Mouse (Mus musculus) layer of hippocampus, postnatal 36 days (tissue): ENCODE data around the gene Myom3. TPM values are rescaled to one million over a fixed set of nuclear protein-coding genes. Genes with fewer than 3 reads are reported as not detected.

Experiments
- DNase-seq, 2 experiments: peaks; one replicate each; pipeline ENCODE4 v3.0.0; 2022
- total RNA-seq, 2 experiments: library from RNA; stranded (reverse); gene quantifications; 2 replicates each; pipeline ENCODE4 v1.2.3; 2021

Myom3 gene
- total RNA-seq, 2 experiments from 2014 or later, result 0.60 to 0.71 TPM

DNA sequence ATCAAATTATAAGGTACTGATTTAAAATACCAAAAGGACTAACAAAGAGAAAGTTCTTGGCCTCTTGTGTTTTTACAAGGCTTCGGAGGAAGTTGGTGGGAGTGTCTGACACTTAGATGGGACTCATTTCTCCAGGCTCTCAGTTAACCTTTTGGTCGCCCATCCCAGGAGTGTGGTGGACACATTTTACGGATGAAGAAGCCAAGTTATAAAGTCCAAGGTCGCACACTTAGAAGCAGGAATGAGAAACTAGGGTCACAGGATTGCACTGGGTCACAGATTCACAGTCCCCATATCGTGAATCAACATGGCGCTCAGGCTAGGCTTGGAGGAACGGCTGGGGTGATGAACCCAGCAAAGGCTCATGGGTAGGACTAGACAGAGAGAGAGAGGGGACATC is 2.1 kb downstream of the Myom3 start:
- no peak for DNase-seq

DNA sequence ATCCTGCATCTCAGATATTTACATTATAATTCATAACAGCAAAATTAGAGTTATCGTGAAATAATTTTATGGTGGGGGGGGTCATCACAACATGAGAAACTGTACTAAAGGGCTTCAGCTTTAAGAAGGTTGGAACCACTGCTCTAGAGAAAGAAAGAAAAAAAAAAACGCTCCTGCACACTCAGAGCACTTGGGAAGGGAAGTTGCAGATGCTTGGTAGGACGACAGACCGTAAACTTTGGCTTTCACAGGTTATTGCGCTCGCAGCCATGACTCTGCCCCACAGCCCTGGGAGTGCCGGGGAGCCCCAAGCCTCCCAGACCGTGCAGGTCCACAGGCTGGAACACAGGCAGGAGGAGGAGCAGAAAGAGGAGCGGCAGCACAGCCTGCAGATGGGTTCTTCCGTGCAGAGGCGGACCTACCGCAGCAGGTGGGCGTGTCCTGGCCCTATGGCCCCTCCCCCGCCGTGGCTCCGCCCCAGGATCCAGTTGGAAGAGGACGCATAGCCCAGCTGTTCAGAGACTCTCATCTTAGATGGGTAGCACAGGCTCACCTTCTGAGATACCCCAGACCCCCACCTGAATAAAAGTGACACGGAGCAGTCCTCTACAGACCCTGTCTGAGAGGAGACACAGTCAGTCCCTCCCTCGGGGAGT is 2.9 kb downstream of the Myom3 start:
- peak; percentile 15 to 22 for DNase-seq

DNA sequence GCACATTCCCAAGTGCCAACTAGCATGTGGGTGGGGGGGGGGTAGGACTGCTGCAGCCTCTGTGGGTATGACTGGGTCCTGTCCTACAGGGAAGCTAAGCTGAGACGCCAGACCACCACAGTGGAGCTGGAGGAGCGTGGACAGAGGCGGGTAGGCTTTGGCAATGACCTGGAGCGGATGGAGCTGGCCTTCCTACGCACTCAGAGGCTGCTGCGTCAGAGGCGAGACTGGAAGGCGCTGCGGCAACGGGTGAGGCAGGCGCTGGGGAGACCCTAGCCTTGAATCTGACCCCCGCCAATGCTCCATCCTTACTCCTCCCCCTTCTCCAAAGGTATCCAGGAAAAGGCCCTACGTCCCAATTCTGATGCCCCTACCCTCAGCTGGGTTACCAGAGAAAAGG is 5.2 kb downstream of the Myom3 start:
- DNase-seq, result no peak

- no peak for DNase-seq
These were observed 6.2 kb downstream of the Myom3 start for GRCm38 (mm10) chr4:135765707-135766106.

GRCm38 (mm10) chr4:135766976-135767375 is 7.5 kb downstream of the Myom3 start:
- DNase-seq, result no peak

DNA sequence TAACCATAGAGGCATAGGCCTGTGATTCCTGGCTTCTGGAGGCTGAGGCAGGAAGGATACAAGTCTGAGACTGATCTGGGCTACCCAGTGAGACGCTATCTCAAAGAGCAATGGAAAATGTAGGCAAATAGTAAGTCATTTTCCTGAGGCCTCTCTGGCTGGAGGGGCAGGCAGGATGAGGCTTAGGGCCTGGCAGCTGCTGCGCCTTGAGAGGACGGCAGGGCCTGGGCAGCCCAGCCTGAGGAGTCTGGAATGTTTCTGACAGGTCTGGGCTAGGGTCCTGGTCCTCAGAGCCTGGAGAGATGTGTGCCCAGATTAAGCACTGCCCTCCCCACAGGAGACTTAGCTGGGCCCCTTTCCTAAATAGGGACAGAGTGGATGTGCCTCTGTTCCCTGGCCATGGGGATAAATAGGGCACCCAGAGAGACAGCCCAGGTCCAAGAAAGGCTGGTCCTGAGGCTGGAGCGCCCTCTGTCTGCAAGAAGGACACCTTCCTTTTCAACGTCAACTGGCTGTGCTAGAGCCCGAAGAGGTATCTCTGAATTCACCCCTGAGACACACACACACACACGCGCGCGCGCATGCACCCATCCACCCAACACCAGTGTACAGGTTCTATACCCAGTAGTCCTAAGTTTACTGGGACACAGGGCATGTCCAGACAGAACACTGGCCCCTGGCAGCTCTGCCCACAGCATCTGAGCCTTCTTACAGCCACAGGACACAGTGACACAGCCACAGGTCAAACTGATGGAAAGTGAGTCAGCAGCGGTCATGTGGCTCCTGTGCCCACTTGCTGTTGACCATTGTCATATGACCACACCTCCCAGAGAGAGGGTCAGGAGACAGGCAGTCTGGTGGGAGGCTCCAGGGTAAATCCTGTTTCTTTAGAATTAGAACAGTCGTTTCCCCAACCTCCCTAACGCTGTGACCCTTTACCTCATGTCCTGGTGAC is 9.3 kb downstream of the Myom3 start:
- DNase-seq, result peak; percentile 14 to 19

- no peak for DNase-seq
These were observed 11.2 kb downstream of the Myom3 start for GRCm38 (mm10) chr4:135770611-135771305.

GRCm38 (mm10) chr4:135771592-135771991 is 12.1 kb downstream of the Myom3 start:
- no peak for DNase-seq

GRCm38 (mm10) chr4:135772671-135773070 is 13.2 kb downstream of the Myom3 start:
- DNase-seq, result no peak

DNA sequence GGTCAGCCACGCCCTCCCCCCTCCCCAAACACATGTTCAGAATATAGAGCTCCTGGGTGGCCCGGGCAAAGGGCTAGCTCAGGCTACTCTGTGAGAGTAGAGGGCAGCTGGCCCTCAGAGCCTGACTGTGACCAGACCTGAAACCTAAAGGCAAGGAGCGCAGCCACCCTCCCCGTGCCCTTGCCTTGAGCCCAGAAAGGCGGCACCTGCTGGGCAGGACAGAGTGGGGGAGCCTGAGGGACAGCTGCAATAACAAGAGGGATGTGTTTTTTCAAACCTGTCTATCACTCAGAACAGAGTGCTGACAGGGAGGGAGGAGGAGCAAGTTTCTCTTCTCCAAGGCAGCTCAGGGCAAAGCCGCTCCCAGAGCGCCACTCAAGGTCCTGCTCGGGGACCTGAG is 15.0 kb downstream of the Myom3 start:
- no peak for DNase-seq

GRCm38 (mm10) chr4:135776850-135777249 is 17.3 kb downstream of the Myom3 start:
- DNase-seq, result no peak

GRCm38 (mm10) chr4:135779661-135780060 is 20.1 kb downstream of the Myom3 start:
- DNase-seq, result no peak

DNA sequence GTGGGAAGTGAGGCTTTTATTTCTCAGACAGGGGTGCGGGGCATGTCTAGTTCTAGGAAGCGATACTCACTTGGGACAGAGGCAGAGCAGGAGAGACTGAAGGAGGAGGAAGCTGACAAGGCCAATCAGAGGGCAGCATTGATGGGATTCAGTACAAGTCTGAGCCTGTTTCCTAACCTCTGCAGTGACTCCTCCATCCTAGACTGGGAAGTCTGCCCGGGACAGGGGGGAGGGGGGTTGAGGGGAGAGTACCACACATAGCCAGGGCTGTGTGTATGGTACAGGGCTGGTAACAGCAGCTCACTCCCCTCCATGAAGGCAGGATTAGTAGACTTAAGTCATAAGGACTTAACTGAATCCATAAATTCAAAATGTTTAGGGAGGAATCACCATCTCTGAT is 20.7 kb downstream of the Myom3 start:
- no peak for DNase-seq

- no peak for DNase-seq
These were observed 21.8 kb downstream of the Myom3 start for GRCm38 (mm10) chr4:135781304-135781703.

DNA sequence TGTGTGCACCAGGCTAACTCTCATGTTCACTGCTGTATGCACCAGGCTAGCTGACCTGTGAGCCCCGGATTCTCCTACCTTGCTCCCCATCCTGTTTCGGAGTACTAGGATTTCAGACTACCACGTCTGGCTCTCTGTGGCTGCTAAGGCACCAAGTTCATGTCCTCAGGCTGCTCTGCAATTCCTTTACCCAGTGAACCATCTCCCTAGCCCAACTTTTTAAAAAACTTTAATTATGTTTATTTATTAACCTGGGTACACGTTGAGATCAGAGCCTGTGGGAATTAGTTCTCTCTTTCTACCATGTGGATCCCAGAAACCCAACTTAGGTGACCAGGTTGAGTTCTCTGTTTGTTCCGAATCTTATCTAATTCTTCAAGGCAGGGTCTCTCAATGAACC is 27.1 kb downstream of the Myom3 start:
- DNase-seq, result no peak

GRCm38 (mm10) chr4:135787271-135787670 is 27.8 kb downstream of the Myom3 start:
- no peak for DNase-seq

DNA sequence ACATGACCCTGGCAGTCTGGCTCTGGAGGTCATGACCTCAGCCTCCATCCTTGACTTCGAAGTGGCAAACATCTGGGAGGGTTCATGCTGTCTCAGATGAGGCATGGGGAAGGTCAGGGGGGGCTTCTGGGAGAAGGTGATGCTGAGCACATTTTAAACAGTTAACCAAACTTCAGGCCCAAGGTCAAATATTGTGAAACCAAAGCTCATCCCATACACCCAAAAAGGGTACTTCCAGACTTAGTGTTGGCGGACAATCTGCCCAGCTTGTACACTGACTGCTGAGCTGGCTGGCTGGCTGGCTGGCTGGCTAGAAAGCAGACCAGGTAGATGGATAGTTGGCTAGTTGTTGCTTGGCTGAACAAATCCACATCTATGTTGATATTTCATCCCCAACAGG is 29.6 kb downstream of the Myom3 start:
- DNase-seq, result no peak

DNA sequence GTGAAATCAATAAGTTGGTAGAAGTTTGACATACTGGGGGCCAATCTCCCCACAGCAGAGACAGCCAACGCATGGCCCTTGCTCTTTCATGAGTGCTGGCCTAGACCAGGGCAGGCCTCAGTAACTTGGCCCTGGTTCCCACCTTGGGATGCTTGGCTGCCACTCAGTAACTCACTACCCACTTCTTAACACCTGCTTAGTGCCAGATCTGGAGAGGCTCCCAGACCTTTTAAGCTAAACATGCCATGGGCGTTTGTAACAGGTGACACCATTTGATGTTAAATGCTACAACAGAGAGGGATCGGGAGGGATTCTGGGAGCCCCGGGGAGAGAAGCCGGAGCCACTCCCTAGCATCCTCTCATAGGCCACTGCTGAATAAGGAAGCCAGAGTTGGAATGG is 33.3 kb downstream of the Myom3 start:
- no peak for DNase-seq

GRCm38 (mm10) chr4:135797931-135798330 is 38.4 kb downstream of the Myom3 start:
- no peak for DNase-seq

GRCm38 (mm10) chr4:135801543-135801942 is 42.0 kb downstream of the Myom3 start:
- DNase-seq, result peak; percentile 80 to 85

DNA sequence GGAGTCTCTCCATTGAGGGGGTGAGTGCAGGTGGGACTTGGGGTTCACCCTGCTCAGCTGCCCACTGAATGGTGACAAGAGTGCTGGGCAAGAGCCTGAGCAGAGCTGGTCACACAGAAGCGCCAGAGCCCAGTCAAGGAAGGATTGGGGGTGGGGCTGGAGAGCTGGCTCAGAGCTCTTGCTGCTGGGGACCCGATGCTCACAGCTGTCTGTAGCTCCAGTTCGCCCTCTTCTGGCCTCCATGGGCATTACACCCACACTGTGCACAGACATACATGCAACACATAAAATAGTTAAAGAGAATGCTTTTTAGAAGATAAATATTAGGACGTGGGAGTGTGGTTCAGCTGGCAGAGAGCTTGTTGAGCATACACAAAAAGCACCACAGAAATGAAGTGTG is 43.8 kb downstream of the Myom3 start:
- no peak for DNase-seq

- DNase-seq, result no peak
These were observed 44.7 kb downstream of the Myom3 start for GRCm38 (mm10) chr4:135804169-135804568.

- no peak for DNase-seq
These were observed 55.4 kb downstream of the Myom3 start for GRCm38 (mm10) chr4:135814896-135815295.
